Mouse (Mus musculus) kidney, postnatal 0 days (tissue): ENCODE measurements at regions not wholly inside any gene's neighbourhood (a gene's known extent, or its start where the extent isn't known, plus 50 kb on each side); places are given as distances from the start of the nearest gene placed in this dataset.

ENCODE experiments used
- ATAC-seq: fragments of 200-750 bp; cut with Nextera tagmentation; replicated peaks from 2 replicates; pipeline ENCODE4 v1.8.0; 2017; ENCODE audit warnings: low read depth, moderate number of reproducible peaks, moderate TSS enrichment, moderate library complexity; ENCODE audit not compliant: low FRiP score
- DNase-seq: peaks from one replicate; pipeline ENCODE4 v3.0.0-alpha.2; 2016; ENCODE audit warnings: low spot score
- H3K27ac ChIP-seq: fragments of 300-500 bp; sonication (generic); 2 replicates; pipeline ENCODE4 v1.5.1; 2014; ENCODE audit warnings: mild to moderate bottlenecking
- H3K27me3 ChIP-seq: fragments of 300-500 bp; sonication (generic); 2 replicates; pipeline ENCODE4 v1.6.1; 2014; ENCODE audit warnings: low read length, mixed read lengths; ENCODE audit not compliant: insufficient read depth
- H3K36me3 ChIP-seq: fragments of 300-500 bp; sonication (generic); 2 replicates; pipeline ENCODE4 v1.6.1; 2014; ENCODE audit warnings: low read length, mixed read lengths; ENCODE audit not compliant: insufficient read depth
- H3K4me1 ChIP-seq: fragments of 300-500 bp; sonication (generic); replicated peaks from 2 replicates; pipeline ENCODE4 v1.6.1; 2014; ENCODE audit warnings: antibody characterized with exemption, low read length, mixed read lengths; ENCODE audit not compliant: insufficient read depth
- H3K4me2 ChIP-seq: fragments of 300-500 bp; sonication (generic); 2 replicates; pipeline ENCODE4 v1.6.1; 2014; ENCODE audit warnings: mild to moderate bottlenecking, low read length, moderate library complexity, mixed read lengths
- H3K4me3 ChIP-seq: fragments of 300-500 bp; sonication (generic); replicated peaks from 2 replicates; pipeline ENCODE4 v1.5.1; 2014; ENCODE audit warnings: low read depth, low read length
- H3K9ac ChIP-seq: fragments of 300-500 bp; sonication (generic); 2 replicates; pipeline ENCODE4 v1.6.1; 2014; ENCODE audit warnings: low read depth, low read length
- H3K9me3 ChIP-seq: fragments of 300-500 bp; sonication (generic); replicated peaks from 2 replicates; pipeline ENCODE4 v1.6.1; 2016; ENCODE audit warnings: low read length, inconsistent platforms, mixed read lengths
- CTCF ChIP-seq: IDR thresholded peaks from 2 replicates; pipeline ENCODE4 v1.5.1; 2016; ENCODE audit warnings: antibody characterized with exemption, low read depth, mild to moderate bottlenecking, moderate library complexity

GRCm38 (mm10) chr7:63989736-63990135, 51.0 kb upstream of the Klf13 start:
- no peak for TF ChIP-seq CTCF
- Histone ChIP-seq H3K27me3 (no peaks in the 10 kb centered on the region), H3K36me3 (no peaks in the 10 kb centered on the region), H3K9me3 (no peaks in the 10 kb centered on the region), H3K9ac (no peak overlapping the region), H3K27ac (no peak overlapping the region), H3K4me1 (no peaks in the 10 kb centered on the region), H3K4me3 (no peak overlapping the region), H3K4me2 (no peak overlapping the region)
- ATAC-seq (no peak), DNase-seq (no peak)
